Mouse (Mus musculus) kidney, adult 11 months (tissue): ENCODE results near the gene Enpp6.

ENCODE experiments used
- DNase-seq: peaks from one replicate; pipeline ENCODE4 v3.0.0; 2022

Gene Enpp6

DNA sequence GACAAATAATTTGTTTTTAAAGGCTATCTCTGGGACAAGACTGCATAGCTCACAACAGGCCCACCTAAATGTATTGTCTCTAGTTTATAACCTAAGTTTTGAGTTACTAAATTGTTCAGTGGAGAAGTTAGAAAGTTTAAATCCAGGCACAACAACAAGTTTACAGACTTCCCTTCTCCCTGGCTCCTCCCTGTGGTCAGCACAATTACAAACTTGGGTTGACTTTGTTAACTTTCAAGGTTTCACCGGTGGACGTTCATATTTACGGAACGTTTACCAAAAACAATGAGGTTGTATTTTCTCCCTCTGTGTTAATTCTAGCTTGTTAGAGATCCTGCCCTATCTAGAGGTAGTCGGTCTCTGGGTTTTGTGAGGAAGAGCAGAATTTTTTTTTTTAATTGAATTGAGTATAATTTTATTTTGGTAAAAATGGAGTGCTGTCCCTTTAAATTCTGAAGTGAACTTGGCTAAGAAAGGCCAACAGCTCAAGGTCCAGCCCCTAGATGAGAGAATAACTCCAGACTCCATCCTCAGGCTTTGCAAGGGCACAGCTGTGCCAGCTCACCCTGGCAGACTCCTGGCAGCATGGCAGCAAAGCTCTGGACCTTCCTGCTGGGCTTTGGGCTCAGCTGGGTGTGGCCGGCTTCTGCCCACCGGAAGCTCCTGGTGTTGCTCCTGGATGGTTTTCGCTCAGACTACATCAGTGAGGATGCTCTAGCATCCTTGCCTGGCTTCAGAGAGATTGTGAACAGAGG is at the start of gene Enpp6:
TSS of gene Enpp6 (plus strand) at position 502 of the 755 bp plus-strand sequence.
- peak; percentile 78 for DNase-seq

DNA sequence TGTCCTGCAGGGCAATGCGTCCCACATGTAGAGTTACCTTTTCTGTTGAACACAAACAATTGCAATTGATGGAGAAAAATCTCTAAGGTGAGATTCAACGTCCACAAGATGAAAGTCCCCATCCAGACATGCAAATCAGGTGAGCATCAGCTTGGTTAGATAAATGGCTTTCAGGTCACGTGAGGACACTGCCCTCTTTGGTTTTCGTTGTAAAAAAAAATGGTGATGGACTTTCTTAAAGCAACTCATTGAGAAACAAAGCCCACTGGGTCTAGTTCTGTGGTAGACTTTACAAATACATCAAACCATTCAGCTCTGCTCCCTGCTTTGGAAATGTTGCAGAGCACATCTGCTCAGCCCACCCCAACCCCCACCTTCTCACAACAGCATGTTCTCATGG is 48.5 kb upstream of the Enpp6 start:
- DNase-seq, result no peak

DNA sequence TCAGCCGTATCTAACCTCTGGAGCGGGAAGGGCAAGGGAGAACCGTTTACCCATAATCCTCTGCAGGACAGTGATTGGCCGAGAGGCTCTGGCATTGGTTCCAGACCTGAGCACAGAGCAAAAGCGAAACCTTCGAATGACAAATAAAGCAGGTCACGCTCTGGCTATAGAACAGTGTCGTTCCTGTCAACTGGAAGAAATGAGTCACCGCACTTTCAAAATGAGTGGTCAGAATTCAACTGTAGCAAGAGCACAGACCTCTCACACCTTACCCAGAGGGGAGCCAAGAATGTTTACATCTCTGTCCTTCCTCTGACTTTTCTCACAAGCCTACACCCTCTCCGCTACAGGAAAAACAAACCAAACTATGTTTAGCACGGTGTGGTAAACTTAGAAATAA is 45.4 kb upstream of the Enpp6 start:
- DNase-seq, result peak; percentile 88

DNA sequence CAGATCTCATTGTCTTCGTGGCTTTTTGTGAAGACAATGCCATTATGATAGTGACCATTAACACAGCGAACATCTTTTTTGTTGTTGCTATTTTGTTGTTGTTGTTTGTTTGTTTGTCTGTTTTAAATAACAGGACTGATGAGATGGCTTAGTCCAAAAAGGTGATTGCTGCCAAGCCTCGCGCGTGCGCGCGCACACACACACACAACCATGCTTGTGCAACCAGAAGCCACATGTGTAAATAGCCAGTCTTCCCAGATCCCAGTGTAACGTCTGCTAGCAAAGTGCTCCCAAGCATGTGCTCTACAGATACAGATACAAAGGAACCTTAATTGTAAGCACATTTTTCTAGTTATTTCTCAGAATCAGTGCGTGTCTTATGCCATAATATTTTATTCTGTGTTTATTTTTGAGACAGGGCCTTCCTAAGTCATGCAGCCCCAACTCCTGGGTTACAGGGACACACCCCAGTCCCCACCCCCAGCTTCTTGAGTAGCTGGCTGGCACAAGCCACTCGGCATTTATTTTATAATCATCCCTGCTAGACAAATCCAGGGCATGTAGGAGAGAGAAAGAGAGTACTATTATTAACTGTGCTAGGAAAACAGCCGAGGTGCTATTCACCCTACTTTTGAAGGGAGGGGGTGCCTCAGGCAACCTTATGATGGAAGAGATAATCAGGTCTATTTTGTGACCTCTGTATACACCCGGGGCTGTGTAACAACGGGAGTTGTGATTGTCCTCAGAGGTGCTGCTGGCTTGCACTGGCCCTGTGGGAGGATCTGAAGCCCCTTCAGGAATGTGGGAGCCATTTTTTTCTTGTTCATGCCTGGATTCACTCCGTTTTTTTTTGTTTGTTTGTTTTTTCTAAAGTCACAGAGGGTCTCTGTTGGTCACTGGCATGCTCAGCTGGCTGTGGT is 44.7 kb upstream of the Enpp6 start:
- no peak for DNase-seq

DNA sequence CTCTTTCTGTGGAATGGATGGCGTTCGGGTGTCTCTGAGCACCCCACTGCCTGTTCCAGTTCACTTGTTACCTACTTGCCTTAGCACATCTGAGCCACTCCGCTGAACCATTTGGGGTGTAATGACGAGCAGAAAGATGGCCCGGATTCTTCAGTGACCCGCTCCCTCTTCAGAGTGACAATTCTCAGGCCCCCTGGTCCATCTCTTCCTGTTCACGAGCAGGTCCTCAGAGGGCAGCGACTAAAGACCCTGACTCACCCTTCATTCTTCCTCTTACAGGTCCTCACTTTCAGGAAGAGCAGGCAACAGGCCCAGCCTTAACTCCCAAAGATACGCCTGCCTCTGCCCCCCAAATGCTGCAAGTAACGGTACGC is 44.0 kb upstream of the Enpp6 start:
- DNase-seq, result no peak

GRCm38 (mm10) chr8:46943337-46943736 is 43.4 kb upstream of the Enpp6 start:
- no peak for DNase-seq

- no peak for DNase-seq
These were observed 40.5 kb upstream of the Enpp6 start for GRCm38 (mm10) chr8:46946181-46946580.

- DNase-seq, result no peak
These were observed 38.5 kb upstream of the Enpp6 start for GRCm38 (mm10) chr8:46948091-46948757.

GRCm38 (mm10) chr8:46953472-46953871 is 33.2 kb upstream of the Enpp6 start:
- DNase-seq, result peak; percentile 43

GRCm38 (mm10) chr8:46962630-46963427 is 23.9 kb upstream of the Enpp6 start:
- DNase-seq, result no peak

- DNase-seq, result no peak
These were observed 23.0 kb upstream of the Enpp6 start for GRCm38 (mm10) chr8:46963619-46964145.

- no peak for DNase-seq
These were observed 20.9 kb upstream of the Enpp6 start for GRCm38 (mm10) chr8:46965812-46966211.

- DNase-seq, result no peak
These were observed 18.0 kb upstream of the Enpp6 start for GRCm38 (mm10) chr8:46968721-46969120.

GRCm38 (mm10) chr8:46969386-46969785 is 17.3 kb upstream of the Enpp6 start:
- no peak for DNase-seq

DNA sequence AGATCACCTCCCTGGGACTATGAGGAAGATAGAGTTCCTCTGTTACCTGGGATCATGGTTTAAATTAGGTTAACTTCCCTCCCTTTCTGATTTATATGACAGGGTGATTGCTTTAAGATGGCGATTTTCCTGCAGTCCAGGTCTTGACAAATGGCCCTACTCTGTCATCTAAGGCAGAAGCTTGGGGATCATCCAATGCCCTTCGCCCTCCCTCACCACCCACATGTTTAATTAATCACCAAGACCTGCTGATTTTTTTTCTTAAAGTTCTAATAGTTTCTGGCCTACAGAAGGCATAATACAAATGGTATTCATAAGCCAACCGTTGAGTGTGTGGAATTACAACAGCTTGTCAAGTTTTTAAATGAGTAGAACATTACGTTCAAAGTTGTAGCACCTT is 9.3 kb upstream of the Enpp6 start:
- peak; percentile 36 for DNase-seq

- DNase-seq, result no peak
These were observed 4.5 kb upstream of the Enpp6 start for GRCm38 (mm10) chr8:46982166-46982565.

DNA sequence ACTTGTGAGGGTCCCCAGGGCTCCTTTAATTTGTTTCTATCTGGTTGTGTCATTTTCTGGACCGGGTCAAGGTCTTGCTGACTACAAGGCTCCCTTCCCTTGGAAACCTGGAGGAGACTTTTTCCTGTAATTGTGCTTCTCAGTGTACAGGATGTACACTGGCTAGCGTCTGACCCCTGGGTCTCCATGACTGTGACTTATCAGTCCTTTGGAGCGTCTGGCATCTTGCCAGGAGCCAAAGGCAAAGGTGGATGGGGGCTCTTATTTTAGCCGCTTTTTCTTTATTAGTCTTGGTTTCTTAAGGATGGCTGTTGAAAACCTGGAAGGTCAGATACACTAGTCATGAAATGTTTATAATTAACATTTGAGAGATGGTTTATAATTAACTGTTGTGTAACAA is 3.9 kb upstream of the Enpp6 start:
- DNase-seq, result peak; percentile 68

GRCm38 (mm10) chr8:46984647-46985046 is 2.0 kb upstream of the Enpp6 start:
- DNase-seq, result no peak

GRCm38 (mm10) chr8:46988366-46988765 is 1.7 kb downstream of the Enpp6 start:
- DNase-seq, result no peak

- peak; percentile 24 for DNase-seq
These were observed 4.4 kb downstream of the Enpp6 start for GRCm38 (mm10) chr8:46991081-46991480.

DNA sequence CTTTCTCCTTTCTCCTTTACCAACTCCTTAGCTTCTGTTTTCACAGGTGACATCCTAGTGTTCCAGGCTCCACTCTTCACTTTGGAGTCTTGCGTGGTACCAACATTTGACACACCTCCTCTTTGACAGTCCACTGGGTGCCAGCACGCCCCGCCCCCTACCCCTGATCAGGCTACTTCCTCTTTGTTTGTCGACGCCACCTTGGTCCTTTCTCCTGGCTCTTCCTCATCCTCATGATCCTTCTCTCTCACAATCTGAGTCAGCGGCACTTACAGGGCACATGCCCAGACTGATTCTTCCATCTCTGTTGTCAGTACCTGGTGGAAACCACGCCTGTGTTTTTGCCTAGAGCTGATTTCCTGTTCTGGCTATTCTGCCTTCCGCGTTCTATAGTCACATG is 5.9 kb downstream of the Enpp6 start:
- no peak for DNase-seq

DNA sequence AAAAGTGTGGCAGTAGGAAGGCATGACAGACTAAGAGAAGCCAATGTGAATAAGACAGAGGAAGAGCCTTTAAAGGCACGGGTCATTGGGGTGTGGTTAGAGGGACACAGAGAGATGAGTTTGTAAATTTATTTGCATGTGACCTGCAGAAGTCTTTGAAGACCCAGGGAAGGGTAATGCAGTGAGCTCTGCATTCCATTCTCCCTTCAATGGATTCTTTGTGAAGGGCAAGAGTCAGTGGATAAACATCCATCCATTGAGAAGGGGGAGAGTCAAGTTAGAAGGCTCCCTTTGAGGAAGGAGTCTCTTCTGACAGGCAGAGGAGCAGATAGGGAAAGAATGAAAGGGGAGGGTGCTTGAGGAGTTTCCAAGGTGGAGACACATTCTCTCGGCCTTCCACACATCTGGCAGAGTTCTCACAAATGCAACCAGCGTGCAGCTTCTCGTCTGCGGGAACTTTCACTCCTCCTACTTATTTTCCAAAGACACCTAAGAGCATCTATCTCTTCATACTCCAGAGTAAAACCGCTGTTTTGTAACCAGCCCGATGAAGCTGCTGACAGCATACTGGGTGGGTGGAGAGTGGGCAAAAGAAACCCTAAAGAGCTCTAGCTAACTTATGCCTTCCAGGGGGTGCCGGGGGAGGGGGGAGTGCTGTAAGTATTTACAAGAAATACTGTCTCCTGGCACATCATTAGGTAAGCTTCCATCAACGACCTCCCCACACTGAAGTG is 9.4 kb downstream of the Enpp6 start:
- DNase-seq, result no peak
